Mouse (Mus musculus): ENCODE results near the gene Olfr19. TPM values are rescaled to one million over a fixed set of nuclear protein-coding genes. Genes with fewer than 3 reads are reported as not detected.
"Not testable (repeated sequence)": the region's sequence is repeated elsewhere in the genome, so short reads cannot be mapped to it uniquely, and the experiment has no call there.

The Olfr19 gene
- not detected in 2 replicates for polyA plus RNA-seq (2011; ENCODE audit: insufficient read length, low read depth, missing spikeins)

DNA sequence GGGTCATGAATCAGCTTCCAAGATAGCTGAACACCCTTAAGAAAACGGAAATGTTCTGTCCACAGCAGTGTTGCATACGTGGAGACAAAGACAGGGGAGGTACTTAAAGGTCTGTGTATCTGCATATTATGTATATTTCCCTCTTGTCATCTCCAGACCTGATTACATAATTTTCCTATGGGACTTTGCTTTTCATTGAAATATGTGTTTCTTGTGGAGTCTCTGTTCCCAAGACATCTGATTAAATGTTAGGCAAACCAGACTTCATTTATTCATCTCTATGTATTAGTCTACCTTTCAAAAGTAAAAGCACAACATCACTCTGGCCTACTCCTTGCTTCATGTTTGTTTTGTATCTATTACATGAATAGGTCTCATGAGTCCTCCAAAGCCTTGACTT is at the start of gene Olfr19:
Gene Olfr19 (minus strand): TSS at position 101 of the 400 bp plus-strand sequence.
- TF ChIP-seq CTCF (IDR thresholded peaks at IDR 0.05; ENCODE audit: borderline replicate concordance, insufficient read depth, low read length): no peak
- TF ChIP-seq POLR2A (IDR thresholded peaks at IDR 0.05; ENCODE audit: low read depth, low read length): no peak
- Histone ChIP-seq H3K27ac (ENCODE audit: insufficient read depth, low read length) (no peak within 1 kb of the TSS), H3K4me3 (ENCODE audit: insufficient read depth, low read length) (no peak within 1 kb of the TSS), H3K4me1 (ENCODE audit: control insufficient read depth, insufficient read depth, low read length) (no peaks in the 10 kb centered on the region)

GRCm38 (mm10) chr16:16684975-16685374 is 8.8 kb upstream of the Olfr19 start:
- Histone ChIP-seq H3K27ac (ENCODE audit: insufficient read depth, low read length) (no peak overlapping the region), H3K4me3 (ENCODE audit: insufficient read depth, low read length) (no peak overlapping the region), H3K4me1 (ENCODE audit: control insufficient read depth, insufficient read depth, low read length) (no peaks in the 10 kb centered on the region)
- TF ChIP-seq POLR2A (IDR thresholded peaks at IDR 0.05; ENCODE audit: low read depth, low read length) (no peak), CTCF (IDR thresholded peaks at IDR 0.05; ENCODE audit: borderline replicate concordance, insufficient read depth, low read length) (no peak)

GRCm38 (mm10) chr16:16684053-16684452 is 7.8 kb upstream of the Olfr19 start:
- no peak overlapping the region for H3K4me3 ChIP-seq (ENCODE audit: insufficient read depth, low read length)
- no peak overlapping the region for H3K27ac ChIP-seq (ENCODE audit: insufficient read depth, low read length)
- TF ChIP-seq CTCF (IDR thresholded peaks at IDR 0.05; ENCODE audit: borderline replicate concordance, insufficient read depth, low read length) (no peak), POLR2A (IDR thresholded peaks at IDR 0.05; ENCODE audit: low read depth, low read length) (no peak)
- no peaks in the 10 kb centered on the region for H3K4me1 ChIP-seq (ENCODE audit: control insufficient read depth, insufficient read depth, low read length)

DNA sequence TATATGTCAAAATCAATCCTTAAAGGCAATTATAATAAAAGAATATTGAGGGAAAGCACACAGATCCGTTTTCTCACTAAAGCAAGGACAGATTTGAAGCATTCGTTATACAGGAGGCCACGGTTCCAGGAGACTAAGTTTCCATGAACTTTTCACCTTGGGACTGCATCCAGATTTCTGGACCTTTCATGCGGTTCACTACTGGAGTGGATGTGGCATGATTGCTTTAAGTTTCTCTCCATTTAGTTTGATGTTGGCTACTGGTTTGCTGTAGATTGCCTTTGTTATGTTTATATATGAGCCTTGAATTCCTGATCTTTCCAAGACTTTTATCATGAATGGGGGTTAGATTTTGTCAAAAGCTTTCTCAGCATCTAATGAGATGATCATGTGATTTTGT is 11.2 kb downstream of the Olfr19 start:
- no peaks in the 10 kb centered on the region for H3K4me1 ChIP-seq (ENCODE audit: control insufficient read depth, insufficient read depth, low read length)
- H3K4me3 ChIP-seq (ENCODE audit: insufficient read depth, low read length): no peak overlapping the region
- TF ChIP-seq POLR2A (IDR thresholded peaks at IDR 0.05; ENCODE audit: low read depth, low read length): no peak
- no peak for TF ChIP-seq CTCF (IDR thresholded peaks at IDR 0.05; ENCODE audit: borderline replicate concordance, insufficient read depth, low read length)
- H3K27ac ChIP-seq (ENCODE audit: insufficient read depth, low read length): no peak overlapping the region

DNA sequence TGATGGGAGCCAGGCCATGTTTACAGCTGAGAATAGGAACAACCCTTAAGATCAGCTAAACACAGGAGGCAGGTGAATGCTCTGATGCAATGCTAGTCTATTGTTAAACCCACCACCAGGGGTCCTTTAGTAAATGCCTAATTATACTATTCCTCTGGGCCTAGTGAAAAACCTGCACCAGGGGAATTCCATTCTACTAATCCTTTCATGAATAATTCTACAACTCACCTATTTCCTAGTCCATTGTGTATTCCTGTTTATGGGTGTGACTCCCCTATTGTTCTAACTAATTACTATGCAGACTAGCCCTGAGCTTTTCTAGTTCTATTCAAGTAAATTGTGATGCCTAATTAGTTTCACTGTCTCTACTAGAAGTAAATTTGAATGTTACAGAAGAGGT is 11.7 kb downstream of the Olfr19 start:
- not testable (repeated sequence) for H3K4me1 ChIP-seq (ENCODE audit: control insufficient read depth, insufficient read depth, low read length); H3K27ac ChIP-seq (ENCODE audit: insufficient read depth, low read length); H3K4me3 ChIP-seq (ENCODE audit: insufficient read depth, low read length)

DNA sequence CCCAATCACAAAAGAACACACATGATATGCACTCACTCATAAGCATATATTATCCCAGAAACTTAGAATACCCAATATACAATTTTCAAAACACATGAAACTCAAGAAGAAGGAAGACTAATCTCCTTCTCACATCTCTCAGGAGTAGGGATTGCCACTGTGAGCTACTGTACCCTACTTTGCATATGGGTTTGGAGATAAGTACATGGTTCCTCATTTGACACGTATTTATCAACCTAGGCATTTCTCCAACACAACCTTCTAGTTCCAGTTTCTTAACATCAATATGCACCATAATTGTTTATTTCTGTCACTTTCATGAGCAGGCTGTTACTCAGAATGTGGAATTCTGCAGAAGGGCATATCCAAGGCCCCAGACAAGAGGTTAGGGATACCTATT is 31.1 kb downstream of the Olfr19 start:
- H3K27ac ChIP-seq (ENCODE audit: insufficient read depth, low read length): no peak overlapping the region
- H3K4me3 ChIP-seq (ENCODE audit: insufficient read depth, low read length): no peak overlapping the region
- H3K4me1 ChIP-seq (ENCODE audit: control insufficient read depth, insufficient read depth, low read length): no peaks in the 10 kb centered on the region
- TF ChIP-seq CTCF (IDR thresholded peaks at IDR 0.05; ENCODE audit: borderline replicate concordance, insufficient read depth, low read length) (no peak), POLR2A (IDR thresholded peaks at IDR 0.05; ENCODE audit: low read depth, low read length) (no peak)

DNA sequence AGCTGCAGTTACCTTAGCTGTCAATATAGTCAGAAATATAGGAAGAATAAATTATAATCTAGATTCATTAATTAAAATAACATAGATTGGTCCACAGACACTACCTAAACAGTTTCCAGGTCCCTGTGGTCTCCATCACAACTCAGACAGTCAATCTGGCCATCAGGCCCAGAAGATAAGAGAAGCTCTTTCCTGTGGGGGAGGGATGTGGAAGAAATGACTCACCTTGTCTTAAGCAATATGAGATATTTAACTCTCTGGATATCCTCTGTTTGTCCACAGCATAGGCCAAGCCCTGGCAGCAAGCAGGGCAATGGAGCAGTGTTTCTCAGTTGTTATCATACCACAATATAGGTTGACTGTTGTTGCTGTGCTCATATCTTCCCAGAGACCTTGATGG is 42.5 kb downstream of the Olfr19 start:
- no peaks in the 10 kb centered on the region for H3K4me1 ChIP-seq (ENCODE audit: control insufficient read depth, insufficient read depth, low read length)
- H3K27ac ChIP-seq (ENCODE audit: insufficient read depth, low read length): no peak overlapping the region
- no peak overlapping the region for H3K4me3 ChIP-seq (ENCODE audit: insufficient read depth, low read length)
- no peak for TF ChIP-seq CTCF (IDR thresholded peaks at IDR 0.05; ENCODE audit: borderline replicate concordance, insufficient read depth, low read length)
- no peak for TF ChIP-seq POLR2A (IDR thresholded peaks at IDR 0.05; ENCODE audit: low read depth, low read length)

Other genes with a start within 250 kb of the Olfr19 start
- gene Fgd4, start 75.9 kb downstream of the Olfr19 start, polyA plus RNA-seq (2011; ENCODE audit: insufficient read length, low read depth, missing spikeins): 5.4 and 6.7 TPM in 2 replicates
- gene Spag6l, start 153.1 kb upstream of the Olfr19 start, polyA plus RNA-seq (2011; ENCODE audit: insufficient read length, low read depth, missing spikeins): not detected in 2 replicates
- not detected in 2 replicates for gene Igll1, start 187.6 kb upstream of the Olfr19 start, polyA plus RNA-seq (2011; ENCODE audit: insufficient read length, low read depth, missing spikeins)
- 73.9 and 79.2 TPM in 2 replicates for gene Top3b, start 194.3 kb upstream of the Olfr19 start, polyA plus RNA-seq (2011; ENCODE audit: insufficient read length, low read depth, missing spikeins)
- gene Vpreb1, start 194.4 kb upstream of the Olfr19 start, polyA plus RNA-seq (2011; ENCODE audit: insufficient read length, low read depth, missing spikeins): 3.8 TPM in 1 of 2 replicates, not detected in the other
- 25.5 and 28.0 TPM in 2 replicates for gene Ppm1f, start 220.1 kb upstream of the Olfr19 start, polyA plus RNA-seq (2011; ENCODE audit: insufficient read length, low read depth, missing spikeins)